16 mouse cellular contexts compared by ENCODE assay signal in the genomic region with DNA sequence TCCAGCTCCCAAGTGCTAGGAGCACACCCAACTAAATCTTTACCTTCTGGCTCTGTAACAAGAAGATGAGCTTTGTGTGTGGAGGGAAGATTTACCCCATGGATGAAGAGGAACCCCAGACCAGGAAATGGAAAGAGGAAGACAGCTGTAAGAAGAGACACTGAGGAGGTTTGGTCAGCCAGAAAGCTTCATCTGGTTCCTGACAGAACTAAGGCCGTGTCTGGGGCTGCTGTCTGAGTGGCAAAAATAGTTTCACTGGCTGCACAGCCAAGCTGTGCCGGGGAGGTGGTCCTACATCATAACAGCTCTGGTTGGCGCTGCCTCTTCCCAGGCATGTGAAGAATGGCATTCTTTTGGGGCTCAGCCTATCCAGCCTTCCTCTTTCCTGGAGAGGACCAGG. TPM values are rescaled to one million over a fixed set of nuclear protein-coding genes. Genes with fewer than 3 reads are reported as not detected.
DNase-seq lines count a peak whose midpoint lies in the region; ATAC-seq and TF ChIP-seq lines count a peak whose summit lies in the region.
"Had no signal": no experiment of that assay in that cellular context is flagged by ENCODE, and none has a peak within 500 bp of the region (broad histone marks: within the 10 kb centered on the region; RNA-seq: fewer than 3 reads in every experiment).

No protein-coding gene starts in this region.

- ATAC-seq in common myeloid progenitor, adult 5-6 weeks (replicated peaks; ENCODE audit: low read depth, poor library complexity, severe bottlenecking), result peak; percentile 72
- ATAC-seq in heart, embryonic 15.5 days (replicated peaks; ENCODE audit: insufficient number of reproducible peaks, insufficient read depth, low FRiP score, low read depth), result peak; percentile 80
- ATAC-seq in monocyte, adult 5-6 weeks (replicated peaks; ENCODE audit: insufficient number of reproducible peaks, low FRiP score, low TSS enrichment, poor library complexity, severe bottlenecking), result peak; percentile 66
- ATAC-seq: forebrain, embryonic 15.5 days had no signal

- peak; percentile 65 for DNase-seq in layer of hippocampus, adult 9-11 months
- DNase-seq in layer of hippocampus, adult 2 months (ENCODE audit: low spot score in 2 of 2), result no peak
- DNase-seq in spleen, postnatal 14 days (ENCODE audit: low spot score in 2 of 2), result no peak
- no peak for DNase-seq in adrenal gland, postnatal 14 days
- DNase-seq: adrenal gland, postnatal 25 days; cerebellum, postnatal 14 days; kidney, postnatal 25 days; thymus, postnatal 36 days had no signal

- no peak for TF ChIP-seq CTCF in layer of hippocampus, adult 2 months (conservative IDR thresholded peaks at IDR 0.05)

- H3K27me3 ChIP-seq in heart, embryonic 15.5 days, result no peaks in the 10 kb centered on the region
- H3K27me3 ChIP-seq: forebrain, embryonic 15.5 days; neural tube, embryonic 13.5 days had no signal

- H3K9ac ChIP-seq in heart, embryonic 15.5 days, result no peak overlapping the region
- H3K9ac ChIP-seq: forebrain, embryonic 15.5 days; neural tube, embryonic 13.5 days had no signal

- no peaks in the 10 kb centered on the region for H3K36me3 ChIP-seq in heart, embryonic 15.5 days
- H3K36me3 ChIP-seq: forebrain, embryonic 15.5 days; G1E; hindbrain, embryonic 10.5 days; midbrain, embryonic 10.5 days; neural tube, embryonic 13.5 days had no signal

- no peaks in the 10 kb centered on the region for H3K9me3 ChIP-seq in heart, embryonic 15.5 days (replicated peaks)
- H3K9me3 ChIP-seq: forebrain, embryonic 15.5 days; G1E; hindbrain, embryonic 10.5 days; midbrain, embryonic 10.5 days; neural tube, embryonic 13.5 days had no signal

- H3K4me3 ChIP-seq in layer of hippocampus, adult 2 months, result no peak overlapping the region
- no peak overlapping the region for H3K4me3 ChIP-seq in heart, embryonic 15.5 days
- H3K4me3 ChIP-seq: forebrain, embryonic 15.5 days; hindbrain, embryonic 10.5 days; midbrain, embryonic 10.5 days; neural tube, embryonic 13.5 days had no signal

- peaks cover 24% of the 10 kb centered on the region for H3K4me1 ChIP-seq in heart, embryonic 15.5 days (replicated peaks)

- 2% methylated on average over 3 of the region's 3 CpGs for WGBS in heart, embryonic 15.5 days

- H3K4me2 ChIP-seq in heart, embryonic 15.5 days, result 0 out of 2 replicates have a peak overlapping the region, but pooled peaks have one; percentile 21
- H3K4me2 ChIP-seq: forebrain, embryonic 15.5 days; neural tube, embryonic 13.5 days had no signal

- no peak overlapping the region for H3K27ac ChIP-seq in layer of hippocampus, adult 2 months
- H3K27ac ChIP-seq in heart, embryonic 15.5 days, result peak overlapping the region; percentile 91
- H3K27ac ChIP-seq: forebrain, embryonic 15.5 days; hindbrain, embryonic 10.5 days; midbrain, embryonic 10.5 days; neural tube, embryonic 13.5 days had no signal

RNA-seq across cellular contexts. Expression of a gene that starts 10.0 kb away (rescaled TPM):
- 100 to 1,000 TPM; 274 to 288 TPM for total RNA-seq in layer of hippocampus, adult 2 months (2021)
- not detected in 2 replicates for total RNA-seq in common myeloid progenitor, adult 5-6 weeks (2017)
- 1,914 and 2,149 TPM in 2 replicates for polyA plus RNA-seq in heart, embryonic 15.5 days (2015; fragmentation: Nextera tagmentation; extraction: Ambion mirVana)
- total RNA-seq in monocyte, adult 5-6 weeks (2017), result not detected in 3 replicates
- total RNA-seq in adrenal gland, postnatal 14 days (2021), result 2,357 and 2,456 TPM in 2 replicates
- polyA plus RNA-seq: G1E had no signal

RNA-seq across cellular contexts. Expression of a gene that starts 28.1 kb away (rescaled TPM):
- 10 to 100 TPM; 88.4 to 92.4 TPM for total RNA-seq in layer of hippocampus, adult 2 months (2021)
- total RNA-seq in common myeloid progenitor, adult 5-6 weeks (2017), result 27.7 and 48.8 TPM in 2 replicates
- 252 and 260 TPM in 2 replicates for polyA plus RNA-seq in heart, embryonic 15.5 days (2015; fragmentation: Nextera tagmentation; extraction: Ambion mirVana)
- 91.4 to 104 TPM (median 99.3 TPM) in 3 replicates for total RNA-seq in monocyte, adult 5-6 weeks (2017)
- 255 and 290 TPM in 2 replicates for total RNA-seq in adrenal gland, postnatal 14 days (2021)

RNA-seq across cellular contexts. Expression of a gene that starts 36.5 kb away (rescaled TPM):
- total RNA-seq in layer of hippocampus, adult 2 months (2021), result 10 to 100 TPM; 36.4 TPM
- 123 and 135 TPM in 2 replicates for total RNA-seq in common myeloid progenitor, adult 5-6 weeks (2017)
- polyA plus RNA-seq in heart, embryonic 15.5 days (2015; fragmentation: Nextera tagmentation; extraction: Ambion mirVana), result 94.4 and 105 TPM in 2 replicates
- total RNA-seq in monocyte, adult 5-6 weeks (2017), result 54.8 to 59.5 TPM (median 56.4 TPM) in 3 replicates
- total RNA-seq in adrenal gland, postnatal 14 days (2021), result 61.8 and 61.9 TPM in 2 replicates

Comparison
In these comparisons a context has a peak if more than half of its experiments do, and no peak if none do; other contexts are left out.
1. RNA of a gene that starts 10.0 kb away (total RNA-seq): 2,357 to 2,456 TPM in adrenal gland, postnatal 14 days and 274 to 288 TPM in layer of hippocampus, adult 2 months; not detected in common myeloid progenitor, adult 5-6 weeks and not detected in monocyte, adult 5-6 weeks; every median in the first group is over 100 times any median in the second.
2. Peak in every context shown above with its lines, with median percentiles within 50 percentile points of each other: ATAC-seq.